Mouse (Mus musculus) forebrain, embryonic 12.5 days (tissue): ENCODE data around the gene Kcne4. TPM values are rescaled to one million over a fixed set of nuclear protein-coding genes. Genes with fewer than 3 reads are reported as not detected.

ENCODE experiments used
- ATAC-seq: fragments of 200-750 bp; cut with Nextera tagmentation; 2 replicates; pipeline ENCODE4 v1.8.0; 2017; ENCODE audit warnings: moderate TSS enrichment; ENCODE audit not compliant: low FRiP score
- H3K27ac ChIP-seq: fragments of 300-500 bp; sonication (generic); 2 replicates; pipeline ENCODE4 v1.5.1; 2016; ENCODE audit warnings: mild to moderate bottlenecking
- H3K27me3 ChIP-seq: fragments of 300-500 bp; sonication (generic); 2 replicates; pipeline ENCODE4 v1.6.1; 2016; ENCODE audit warnings: mild to moderate bottlenecking
- H3K36me3 ChIP-seq: fragments of 300-500 bp; sonication (generic); replicated peaks from 2 replicates; pipeline ENCODE4 v1.6.1; 2016; ENCODE audit warnings: mild to moderate bottlenecking
- H3K4me1 ChIP-seq: fragments of 300-500 bp; sonication (generic); 2 replicates; pipeline ENCODE4 v1.6.1; 2016
- H3K4me2 ChIP-seq: fragments of 300-500 bp; sonication (generic); 2 replicates; pipeline ENCODE4 v1.6.1; 2016; ENCODE audit warnings: mild to moderate bottlenecking, moderate library complexity
- H3K4me3 ChIP-seq: fragments of 300-500 bp; sonication (generic); replicated peaks from 2 replicates; pipeline ENCODE4 v1.5.1; 2016; ENCODE audit warnings: mild to moderate bottlenecking
- H3K9ac ChIP-seq: fragments of 300-500 bp; sonication (generic); 2 replicates; pipeline ENCODE4 v1.6.1; 2016; ENCODE audit warnings: mild to moderate bottlenecking
- H3K9me3 ChIP-seq: fragments of 300-500 bp; sonication (generic); 2 replicates; pipeline ENCODE4 v1.6.1; 2016
- WGBS: fragments of 180-500 bp; shearing (Covaris S2); methylation state at CpG from one replicate; pipeline ENCODE4 v1.1.7; 2016; 5-methylcytosine and 5-hydroxymethylcytosine counted together
- polyA plus RNA-seq: library from polyadenylated mRNA; unstranded; fragments of >200 nt; fragmentation: Nextera tagmentation; extraction: Ambion mirVana; gene quantifications from 2 replicates; pipeline ENCODE4 v1.2.1, GENCODE M21; 2016

The Kcne4 gene
- polyA plus RNA-seq, 1 experiment from 2014 or later = 1.2 TPM

DNA sequence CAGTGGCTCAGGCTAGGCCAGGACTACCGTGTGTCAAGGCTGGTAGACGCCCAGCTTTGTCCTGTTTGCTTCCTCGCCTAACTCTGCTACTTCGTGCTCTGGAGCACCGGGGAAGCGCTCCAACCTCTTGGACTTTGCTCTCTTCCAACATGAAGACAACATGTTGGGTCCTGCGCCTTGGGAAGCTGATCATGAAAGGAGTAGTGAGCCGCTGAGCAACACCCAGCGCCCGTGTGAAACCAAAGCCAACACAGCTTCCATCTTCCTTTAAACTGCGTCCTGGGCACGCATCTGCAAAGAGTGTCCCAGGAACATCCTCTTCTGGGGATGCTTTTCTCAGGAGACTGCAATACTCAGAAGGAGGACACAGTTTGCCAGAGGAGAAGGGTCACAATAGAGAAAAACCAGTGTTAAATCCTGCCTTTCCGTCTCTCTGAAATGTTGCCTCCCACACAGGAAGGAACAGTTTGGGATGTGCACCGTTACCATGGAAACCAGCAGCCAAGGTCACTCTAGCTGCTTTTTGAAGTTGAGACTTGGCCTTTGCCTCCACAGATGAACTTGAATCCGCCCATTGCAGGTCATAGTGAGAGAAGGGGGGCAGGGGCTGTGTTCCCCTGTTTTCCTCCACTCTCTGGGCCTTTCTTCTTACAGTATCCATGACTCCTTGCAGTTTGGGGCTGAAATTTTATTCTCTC, 5.3 kb downstream of the Kcne4 start:
- 89% methylated on average over 15 of the region's 15 CpGs for WGBS
- Histone ChIP-seq H3K4me1 (no peaks in the 10 kb centered on the region), H3K4me3 (no peak overlapping the region), H3K36me3 (no peaks in the 10 kb centered on the region), H3K27ac (no peak overlapping the region), H3K27me3 (no peaks in the 10 kb centered on the region), H3K4me2 (no peak overlapping the region), H3K9ac (no peak overlapping the region), H3K9me3 (no peaks in the 10 kb centered on the region)
- ATAC-seq = no peak

GRCm38 (mm10) chr1:78825246-78825645, 8.7 kb downstream of the Kcne4 start:
- no peaks in the 10 kb centered on the region for H3K27me3 ChIP-seq
- no peak overlapping the region for H3K4me3 ChIP-seq
- no peak overlapping the region for H3K9ac ChIP-seq
- H3K27ac ChIP-seq = no peak overlapping the region
- H3K36me3 ChIP-seq = no peaks in the 10 kb centered on the region
- H3K4me1 ChIP-seq = no peaks in the 10 kb centered on the region
- no peak for ATAC-seq
- no peak overlapping the region for H3K4me2 ChIP-seq
- 76% methylated on average over 3 of the region's 3 CpGs for WGBS
- H3K9me3 ChIP-seq = no peaks in the 10 kb centered on the region

GRCm38 (mm10) chr1:78838468-78838867, 21.9 kb downstream of the Kcne4 start:
- no peak overlapping the region for H3K27ac ChIP-seq
- H3K36me3 ChIP-seq = no peaks in the 10 kb centered on the region
- no peaks in the 10 kb centered on the region for H3K4me1 ChIP-seq
- H3K27me3 ChIP-seq = no peaks in the 10 kb centered on the region
- no peak overlapping the region for H3K4me3 ChIP-seq
- H3K4me2 ChIP-seq = no peak overlapping the region
- 90% methylated on average over 3 of the region's 3 CpGs for WGBS
- no peak overlapping the region for H3K9ac ChIP-seq
- no peaks in the 10 kb centered on the region for H3K9me3 ChIP-seq
- ATAC-seq = no peak

DNA sequence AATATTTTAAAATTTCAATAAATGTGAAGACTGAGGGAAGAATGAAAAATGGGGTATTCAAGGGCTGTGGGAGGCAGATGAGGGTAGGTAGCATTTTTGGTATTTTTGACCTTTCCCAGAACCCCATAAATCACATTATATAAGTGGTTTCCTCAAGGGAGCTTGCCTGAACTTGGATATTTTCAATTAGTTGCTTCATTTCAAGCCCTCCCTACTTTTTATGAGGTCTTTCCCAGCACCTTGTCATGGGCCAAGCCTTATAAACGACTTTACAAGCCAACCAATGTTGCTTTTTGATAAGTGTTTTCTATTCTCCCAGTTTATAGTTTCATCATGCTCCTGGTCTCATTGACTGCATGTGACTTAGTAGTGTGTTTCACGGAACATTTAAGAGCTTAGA, 24.2 kb downstream of the Kcne4 start:
- Histone ChIP-seq H3K27me3 (no peaks in the 10 kb centered on the region), H3K4me3 (no peak overlapping the region), H3K4me1 (no peaks in the 10 kb centered on the region), H3K9ac (no peak overlapping the region), H3K36me3 (no peaks in the 10 kb centered on the region), H3K4me2 (no peak overlapping the region), H3K9me3 (no peaks in the 10 kb centered on the region), H3K27ac (no peak overlapping the region)
- WGBS = 68% methylated on average over 2 of the region's 2 CpGs
- no peak for ATAC-seq

DNA sequence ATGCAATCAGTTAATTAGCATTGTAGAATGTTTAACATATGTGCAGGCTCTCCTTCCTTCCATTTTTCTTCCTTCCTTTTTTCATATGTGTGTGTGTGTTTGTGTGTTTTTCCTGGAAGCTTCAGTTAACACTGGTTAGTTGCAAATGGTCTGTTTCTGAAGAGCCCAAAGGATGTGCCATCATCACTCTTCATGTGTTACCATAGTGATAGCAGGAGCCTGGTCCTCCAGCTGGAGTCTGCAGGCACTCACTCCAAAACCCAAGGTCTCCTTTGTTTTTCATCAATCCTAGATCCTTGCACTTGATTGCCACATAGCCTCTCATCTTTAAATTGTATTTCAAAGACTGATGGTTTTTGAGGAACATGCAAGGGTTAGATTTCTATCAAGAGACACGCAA, 29.1 kb downstream of the Kcne4 start:
- ATAC-seq = no peak
- no peak overlapping the region for H3K27ac ChIP-seq
- no peaks in the 10 kb centered on the region for H3K4me1 ChIP-seq
- no peak overlapping the region for H3K9ac ChIP-seq
- no peaks in the 10 kb centered on the region for H3K36me3 ChIP-seq
- H3K4me3 ChIP-seq = no peak overlapping the region
- no peaks in the 10 kb centered on the region for H3K27me3 ChIP-seq
- no peaks in the 10 kb centered on the region for H3K9me3 ChIP-seq
- H3K4me2 ChIP-seq = no peak overlapping the region
- WGBS = 79% methylated on average over 1 of the region's 1 CpGs

DNA sequence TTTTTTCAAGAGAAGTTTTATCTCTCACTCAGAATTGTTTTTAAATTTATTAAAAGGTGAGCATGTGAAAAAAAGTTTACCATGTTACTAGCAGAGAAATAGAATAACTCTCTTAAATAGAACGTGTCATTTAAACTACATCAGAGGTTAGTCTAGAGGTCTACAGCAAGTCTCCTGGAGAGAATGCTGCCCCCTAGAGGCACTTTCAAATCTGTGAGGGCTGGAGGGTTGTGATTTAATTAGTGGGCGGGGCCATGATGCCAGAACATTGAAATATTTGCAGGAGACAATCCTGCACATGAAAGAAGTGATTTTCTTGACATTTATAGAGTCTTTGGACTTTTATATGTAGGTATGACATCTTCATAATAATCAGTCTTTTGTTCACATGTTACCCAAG, 29.9 kb downstream of the Kcne4 start:
- 44% methylated on average over 2 of the region's 2 CpGs for WGBS
- ATAC-seq = no peak
- H3K9me3 ChIP-seq = no peaks in the 10 kb centered on the region
- H3K27ac ChIP-seq = no peak overlapping the region
- no peak overlapping the region for H3K9ac ChIP-seq
- no peaks in the 10 kb centered on the region for H3K4me1 ChIP-seq
- H3K4me2 ChIP-seq = no peak overlapping the region
- H3K36me3 ChIP-seq = no peaks in the 10 kb centered on the region
- H3K27me3 ChIP-seq = no peaks in the 10 kb centered on the region
- no peak overlapping the region for H3K4me3 ChIP-seq

GRCm38 (mm10) chr1:78852408-78853093, 36.0 kb downstream of the Kcne4 start:
- WGBS = 57% methylated on average over 17 of the region's 17 CpGs
- H3K9me3 ChIP-seq = no peaks in the 10 kb centered on the region
- no peak overlapping the region for H3K4me2 ChIP-seq
- ATAC-seq = peak; percentile 95
- H3K4me1 ChIP-seq = peaks cover 11% of the 10 kb centered on the region
- no peaks in the 10 kb centered on the region for H3K27me3 ChIP-seq
- no peak overlapping the region for H3K9ac ChIP-seq
- no peak overlapping the region for H3K4me3 ChIP-seq
- no peaks in the 10 kb centered on the region for H3K36me3 ChIP-seq
- H3K27ac ChIP-seq = 0 out of 2 replicates have a peak overlapping the region, but pooled peaks have one; percentile 9

DNA sequence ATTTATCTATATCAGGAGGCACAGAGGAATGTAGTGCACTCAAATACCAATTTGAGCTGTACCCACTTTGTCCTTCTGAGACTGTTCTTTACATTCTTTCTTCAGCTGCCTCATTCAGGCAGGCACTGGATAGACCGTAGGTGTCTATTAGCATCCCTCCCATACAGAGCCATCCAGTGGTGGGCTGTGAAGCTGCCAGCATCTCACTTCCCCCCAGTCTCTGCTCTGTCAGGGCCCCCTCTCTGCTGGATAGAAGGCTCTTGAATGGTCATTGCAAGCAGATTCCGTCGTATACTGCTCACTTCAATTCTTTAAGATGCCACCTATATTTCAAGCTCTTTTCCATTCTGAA, 36.5 kb downstream of the Kcne4 start:
- Histone ChIP-seq H3K27me3 (no peaks in the 10 kb centered on the region), H3K27ac (no peak overlapping the region), H3K9ac (no peak overlapping the region), H3K4me2 (no peak overlapping the region), H3K36me3 (no peaks in the 10 kb centered on the region), H3K4me1 (peaks cover 11% of the 10 kb centered on the region), H3K4me3 (no peak overlapping the region), H3K9me3 (no peaks in the 10 kb centered on the region)
- no peak for ATAC-seq
- WGBS = 87% methylated on average over 3 of the region's 3 CpGs

DNA sequence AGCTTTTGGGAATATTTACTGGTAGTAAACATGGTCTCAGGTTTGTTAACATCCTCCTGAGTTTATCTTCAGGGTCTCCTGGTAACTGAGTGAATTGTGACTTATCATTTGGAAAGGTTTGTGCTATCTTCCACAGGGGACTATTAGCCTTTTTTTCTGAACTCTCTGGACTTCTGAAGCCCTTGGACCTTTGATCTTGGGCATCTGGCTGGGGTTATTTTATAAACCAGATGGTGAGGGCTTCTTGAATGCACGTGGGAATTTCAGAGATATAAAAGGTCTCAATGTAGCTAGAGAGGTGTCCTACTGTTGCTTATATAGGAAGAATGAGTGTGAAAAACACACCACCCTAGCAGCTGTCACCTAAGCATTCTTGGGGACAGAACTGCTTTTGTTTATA, 37.7 kb downstream of the Kcne4 start:
- no peak for ATAC-seq
- H3K9ac ChIP-seq = no peak overlapping the region
- H3K36me3 ChIP-seq = no peaks in the 10 kb centered on the region
- no peak overlapping the region for H3K4me2 ChIP-seq
- no peak overlapping the region for H3K4me3 ChIP-seq
- 55% methylated on average over 1 of the region's 1 CpGs for WGBS
- no peaks in the 10 kb centered on the region for H3K27me3 ChIP-seq
- no peak overlapping the region for H3K27ac ChIP-seq
- no peaks in the 10 kb centered on the region for H3K9me3 ChIP-seq
- H3K4me1 ChIP-seq = peaks cover 11% of the 10 kb centered on the region

GRCm38 (mm10) chr1:78859573-78859972, 43.0 kb downstream of the Kcne4 start:
- no peak overlapping the region for H3K4me3 ChIP-seq
- ATAC-seq = no peak
- no peak overlapping the region for H3K27ac ChIP-seq
- no peaks in the 10 kb centered on the region for H3K27me3 ChIP-seq
- H3K9ac ChIP-seq = no peak overlapping the region
- H3K4me1 ChIP-seq = no peaks in the 10 kb centered on the region
- no peaks in the 10 kb centered on the region for H3K36me3 ChIP-seq
- no peaks in the 10 kb centered on the region for H3K9me3 ChIP-seq
- H3K4me2 ChIP-seq = no peak overlapping the region
- 81% methylated on average over 4 of the region's 4 CpGs for WGBS

DNA sequence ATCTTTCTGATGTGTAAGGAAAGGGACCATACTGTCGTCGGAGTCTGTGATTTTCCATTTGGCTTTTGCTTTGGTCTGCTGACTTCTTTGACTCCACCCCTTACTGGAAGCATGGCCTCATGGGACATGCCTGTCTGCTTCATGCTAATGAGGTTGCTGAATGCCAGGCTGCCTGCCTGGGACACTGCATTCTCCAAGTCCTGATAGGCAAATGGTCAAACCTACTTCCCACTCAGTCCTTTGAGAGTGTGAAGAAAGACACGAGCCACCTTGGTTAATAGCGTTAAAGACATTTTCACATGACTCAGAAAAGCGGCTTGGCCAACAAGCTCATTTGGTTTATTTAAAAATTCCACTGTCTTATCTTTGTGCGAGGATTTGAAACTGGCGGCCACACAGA, 43.5 kb downstream of the Kcne4 start:
- Histone ChIP-seq H3K27me3 (no peaks in the 10 kb centered on the region), H3K9ac (no peak overlapping the region), H3K4me1 (no peaks in the 10 kb centered on the region), H3K27ac (no peak overlapping the region), H3K9me3 (no peaks in the 10 kb centered on the region), H3K4me3 (no peak overlapping the region), H3K4me2 (no peak overlapping the region), H3K36me3 (no peaks in the 10 kb centered on the region)
- WGBS = 86% methylated on average over 7 of the region's 7 CpGs
- no peak for ATAC-seq

- H3K36me3 ChIP-seq = no peaks in the 10 kb centered on the region
- no peak overlapping the region for H3K27ac ChIP-seq
- H3K27me3 ChIP-seq = no peaks in the 10 kb centered on the region
- no peaks in the 10 kb centered on the region for H3K9me3 ChIP-seq
- no peak overlapping the region for H3K9ac ChIP-seq
- no peak overlapping the region for H3K4me2 ChIP-seq
- H3K4me3 ChIP-seq = no peak overlapping the region
- no peak for ATAC-seq
- 82% methylated on average over 1 of the region's 1 CpGs for WGBS
- no peaks in the 10 kb centered on the region for H3K4me1 ChIP-seq
Measured at GRCm38 (mm10) chr1:78862281-78862680, 45.7 kb downstream of the Kcne4 start.

DNA sequence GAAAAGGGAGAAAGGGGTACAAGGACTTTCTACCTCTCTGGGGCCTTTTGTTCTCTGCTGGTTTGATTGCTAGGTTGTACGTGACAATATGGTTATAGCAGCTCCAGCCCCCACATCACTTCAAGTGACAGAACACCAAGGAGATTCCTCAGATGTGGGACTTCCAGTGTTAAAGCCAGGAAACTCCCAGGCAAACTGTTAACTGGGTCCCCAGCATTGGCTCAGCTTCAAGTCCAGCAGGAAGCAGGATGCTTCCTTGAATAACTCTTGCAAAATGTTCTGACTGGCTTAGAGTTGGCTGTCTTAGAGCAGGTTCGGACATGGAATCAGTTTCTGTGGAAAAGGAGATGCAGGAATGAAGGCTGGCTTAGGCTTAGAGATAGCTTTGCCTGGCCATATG, 47.3 kb downstream of the Kcne4 start:
- ATAC-seq = no peak
- Histone ChIP-seq H3K9ac (no peak overlapping the region), H3K27ac (no peak overlapping the region), H3K9me3 (no peaks in the 10 kb centered on the region), H3K4me1 (no peaks in the 10 kb centered on the region), H3K36me3 (no peaks in the 10 kb centered on the region), H3K4me2 (no peak overlapping the region), H3K4me3 (no peak overlapping the region), H3K27me3 (no peaks in the 10 kb centered on the region)
- 81% methylated on average over 2 of the region's 2 CpGs for WGBS
